Mouse (Mus musculus): ENCODE measurements around the gene Abcf2. TPM values are rescaled to one million over a fixed set of nuclear protein-coding genes. Genes with fewer than 3 reads are reported as not detected.
A peak's percentile ranks its signal among the peaks of the same experiment; 100 is the strongest.

The Abcf2 gene
- polyA plus RNA-seq, 1 experiment, result 49.0 TPM

DNA sequence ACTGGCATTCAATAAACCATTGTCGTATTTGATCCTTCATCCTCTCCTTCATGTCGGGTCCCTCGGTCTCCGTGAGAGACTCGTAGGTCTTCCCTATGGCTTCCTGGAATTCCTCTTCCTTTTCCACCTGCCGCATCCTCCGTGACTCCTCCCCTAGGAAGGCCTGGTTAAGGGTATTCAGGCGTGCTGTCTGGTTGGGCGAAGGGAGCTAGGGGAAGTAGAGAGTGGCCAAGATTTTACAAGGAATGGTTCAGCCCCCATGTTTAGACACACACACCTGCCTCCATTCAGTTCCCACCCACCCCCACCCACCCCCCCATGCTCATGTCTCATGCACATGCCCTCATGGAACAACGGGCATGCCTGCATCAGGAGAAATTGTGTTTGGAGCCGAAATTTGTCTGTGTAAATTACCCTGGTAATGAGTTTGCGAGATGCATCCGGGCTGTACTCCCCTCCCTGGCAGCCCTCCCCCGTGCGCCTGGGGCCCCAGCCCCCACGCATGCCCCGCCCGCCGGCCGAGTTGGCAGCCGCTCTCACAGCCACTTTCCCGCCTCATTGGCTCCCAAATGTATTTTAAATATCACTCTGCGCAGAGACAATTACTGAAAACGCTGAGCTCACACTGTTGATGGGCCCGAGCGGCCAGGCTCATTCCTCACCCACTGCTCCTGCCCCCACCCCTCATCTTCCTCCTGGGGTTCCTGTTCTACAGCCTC, 26.5 kb downstream of the Abcf2 start:
- peaks cover 94% of the 10 kb centered on the region for H3K27me3 ChIP-seq (replicated peaks)
- no peaks in the 10 kb centered on the region for H3K36me3 ChIP-seq (replicated peaks; ENCODE audit: low read length)
- peaks cover 4% of the 10 kb centered on the region; the same call in 1 of the 2 replicates for H3K4me1 ChIP-seq
- H3K4me3 ChIP-seq (replicated peaks), result no peak overlapping the region
- no peak for TF ChIP-seq FLI1 (IDR thresholded peaks at IDR 0.05; ENCODE audit: low read length)
- no peak for TF ChIP-seq GATA1 (IDR thresholded peaks at IDR 0.05; ENCODE audit: borderline replicate concordance, low read length)
- H3K9me3 ChIP-seq, result peaks cover 6% of the 10 kb centered on the region

DNA sequence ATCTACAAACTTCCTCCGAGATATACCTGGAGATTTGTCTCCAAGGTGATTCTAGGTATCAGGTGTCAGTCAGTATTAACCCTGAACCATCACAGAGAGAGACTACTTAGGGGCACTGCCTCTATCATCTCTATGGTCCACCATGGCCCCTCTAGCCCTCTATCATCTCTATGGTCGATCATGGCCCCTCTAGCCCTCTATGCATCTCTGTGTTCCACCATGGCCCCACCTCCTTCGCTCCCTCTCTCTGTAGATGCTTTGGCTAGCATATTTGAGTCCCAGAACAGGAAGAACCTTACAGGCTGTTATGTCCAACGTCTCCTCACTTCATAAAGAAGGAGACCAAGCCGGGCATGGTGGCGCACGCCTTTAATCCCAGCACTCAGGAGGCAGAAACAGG, 34.6 kb downstream of the Abcf2 start:
- H3K36me3 ChIP-seq (replicated peaks; ENCODE audit: low read length), result no peaks in the 10 kb centered on the region
- H3K27me3 ChIP-seq (replicated peaks), result peaks cover 91% of the 10 kb centered on the region
- peaks cover 13% of the 10 kb centered on the region for H3K4me1 ChIP-seq
- H3K4me3 ChIP-seq (replicated peaks), result no peak overlapping the region
- TF ChIP-seq FLI1 (IDR thresholded peaks at IDR 0.05; ENCODE audit: low read length) (no peak), GATA1 (IDR thresholded peaks at IDR 0.05; ENCODE audit: borderline replicate concordance, low read length) (no peak)
- no peaks in the 10 kb centered on the region for H3K9me3 ChIP-seq

DNA sequence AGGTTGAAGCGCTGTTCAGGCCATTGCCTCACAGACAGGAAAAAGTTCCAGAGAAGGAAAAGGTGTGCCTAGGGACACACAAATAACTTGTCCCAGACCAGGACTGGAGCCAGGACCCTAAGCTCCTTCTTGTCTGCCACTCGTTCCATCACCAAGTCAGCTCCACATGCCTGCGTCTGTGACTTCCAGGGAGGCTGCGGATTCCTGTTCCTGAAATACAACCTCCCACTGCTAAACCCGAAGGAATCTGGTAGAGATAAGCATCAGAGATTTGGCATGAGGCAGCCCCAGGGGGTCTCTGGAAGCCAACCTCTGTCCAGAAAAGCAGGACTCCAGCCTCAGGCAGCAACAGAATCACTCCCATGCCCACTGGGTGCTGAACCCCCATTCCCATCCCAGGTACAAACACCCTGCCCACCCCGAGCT, 36.1 kb downstream of the Abcf2 start:
- Histone ChIP-seq H3K4me1 (peaks cover 13% of the 10 kb centered on the region), H3K4me3 (replicated peaks) (no peak overlapping the region), H3K9me3 (0 out of 2 replicates have a peak, but pooled peaks cover 3% of the 10 kb centered on the region), H3K27me3 (replicated peaks) (peaks cover 92% of the 10 kb centered on the region), H3K36me3 (replicated peaks; ENCODE audit: low read length) (no peaks in the 10 kb centered on the region)
- TF ChIP-seq FLI1 (IDR thresholded peaks at IDR 0.05; ENCODE audit: low read length) (no peak), GATA1 (IDR thresholded peaks at IDR 0.05; ENCODE audit: borderline replicate concordance, low read length) (no peak)

DNA sequence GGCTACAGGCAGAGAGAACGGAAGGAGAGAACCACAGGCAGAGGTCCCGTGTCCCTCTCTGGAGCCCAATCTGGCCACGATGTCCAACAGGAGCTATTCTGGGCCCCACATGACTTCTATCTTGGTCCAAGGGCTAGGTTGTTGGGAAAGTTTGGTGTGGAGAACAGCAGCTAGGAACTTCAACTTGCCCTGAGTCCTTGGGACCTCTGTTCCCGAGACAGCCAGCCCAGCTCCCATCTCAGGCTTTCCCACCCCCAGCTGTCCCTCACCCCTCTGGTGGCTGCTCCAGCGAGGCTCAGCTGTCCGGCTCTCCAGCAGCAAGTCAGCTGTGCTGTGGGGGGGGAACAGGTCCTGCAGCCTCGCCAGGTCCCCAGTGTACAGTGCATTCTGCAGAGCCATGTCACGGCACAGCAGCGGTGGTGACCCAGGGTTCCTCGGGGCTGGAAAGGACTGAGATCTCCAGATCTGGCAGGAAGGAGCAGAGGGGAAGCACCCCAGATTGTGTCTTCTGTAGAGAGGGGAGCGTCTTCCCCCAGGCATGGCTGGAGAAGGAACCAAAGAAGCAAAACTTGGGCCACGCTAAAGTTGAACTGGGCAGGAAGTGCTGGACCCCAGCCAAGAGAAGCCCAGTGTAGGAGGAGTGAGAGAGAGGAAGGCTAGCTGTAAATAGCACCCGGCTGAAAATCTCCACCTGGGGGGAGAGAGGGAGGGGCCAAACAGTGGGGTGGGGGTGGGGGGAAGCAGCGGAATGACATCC, 36.7 kb downstream of the Abcf2 start, which contains the start of gene Asb10:
TSS of gene Asb10 (minus strand) at position 592 of the 757 bp plus-strand sequence.
- no peak for TF ChIP-seq GATA1 (IDR thresholded peaks at IDR 0.05; ENCODE audit: borderline replicate concordance, low read length)
- TF ChIP-seq FLI1 (IDR thresholded peaks at IDR 0.05; ENCODE audit: low read length), result no peak
- Histone ChIP-seq H3K27me3 (replicated peaks) (peaks cover 92% of the 10 kb centered on the region), H3K36me3 (replicated peaks; ENCODE audit: low read length) (no peaks in the 10 kb centered on the region), H3K4me3 (replicated peaks) (peak within 1 kb of the TSS; percentile 5), H3K9me3 (0 out of 2 replicates have a peak, but pooled peaks cover 3% of the 10 kb centered on the region), H3K4me1 (peaks cover 13% of the 10 kb centered on the region)

DNA sequence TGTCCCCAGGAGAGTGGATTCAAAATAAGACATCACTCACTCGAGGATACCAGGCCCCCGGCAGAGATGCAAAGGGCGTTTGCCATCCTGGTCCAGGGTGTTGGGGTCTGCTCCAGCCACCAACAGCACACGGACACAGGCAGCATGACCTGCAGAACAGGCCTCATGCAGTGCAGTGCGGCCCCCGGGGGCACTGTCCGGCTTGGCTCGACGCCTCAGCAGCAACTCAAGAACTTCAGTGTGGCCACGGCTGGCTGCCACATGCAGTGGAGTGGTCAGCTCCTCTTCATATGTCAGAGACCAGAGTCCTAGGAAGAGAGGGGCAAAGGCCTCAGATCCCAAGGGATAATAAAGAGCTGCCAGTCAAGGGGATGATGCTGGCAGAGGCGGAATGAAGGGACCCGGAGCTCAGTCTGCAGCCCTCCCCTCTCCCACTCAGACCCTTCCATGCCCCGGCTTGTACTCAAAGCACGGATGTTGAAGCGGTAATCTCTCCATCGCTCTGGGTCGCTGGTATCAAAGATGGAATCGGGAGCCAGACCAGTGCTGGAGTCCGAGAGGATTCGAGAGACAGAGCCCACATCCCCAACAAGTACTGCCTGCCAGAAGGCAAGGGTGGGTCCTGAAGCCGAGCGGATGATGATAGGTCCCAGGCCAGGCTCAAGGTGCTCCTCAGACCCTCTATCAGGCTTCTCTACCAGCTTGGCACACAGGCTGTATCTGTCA, 37.5 kb downstream of the Abcf2 start:
- Histone ChIP-seq H3K4me3 (replicated peaks) (no peak overlapping the region), H3K27me3 (replicated peaks) (peaks cover 89% of the 10 kb centered on the region), H3K9me3 (0 out of 2 replicates have a peak, but pooled peaks cover 3% of the 10 kb centered on the region), H3K4me1 (peaks cover 13% of the 10 kb centered on the region), H3K36me3 (replicated peaks; ENCODE audit: low read length) (no peaks in the 10 kb centered on the region)
- TF ChIP-seq GATA1 (IDR thresholded peaks at IDR 0.05; ENCODE audit: borderline replicate concordance, low read length) (no peak), FLI1 (IDR thresholded peaks at IDR 0.05; ENCODE audit: low read length) (no peak)

DNA sequence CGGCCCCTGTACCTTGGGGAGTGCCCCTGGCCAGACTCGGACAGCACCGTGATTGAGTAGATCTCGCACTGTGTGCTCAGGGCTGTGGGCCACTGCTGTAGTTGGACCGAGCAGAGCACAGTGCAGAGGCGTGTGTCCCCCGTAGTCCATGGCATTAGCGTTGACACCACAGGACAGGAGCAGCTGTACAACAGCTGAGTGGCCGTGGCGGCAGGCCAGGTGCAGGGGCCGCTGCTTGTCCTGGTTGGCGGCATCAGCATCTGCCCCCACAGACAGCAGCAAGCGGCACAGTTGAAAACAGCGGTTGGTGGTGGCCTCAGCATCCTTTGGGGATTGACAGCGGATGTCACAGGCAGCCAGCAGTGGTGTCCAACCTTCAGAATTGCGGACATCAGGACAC, 39.6 kb downstream of the Abcf2 start:
- TF ChIP-seq FLI1 (IDR thresholded peaks at IDR 0.05; ENCODE audit: low read length) (no peak), GATA1 (IDR thresholded peaks at IDR 0.05; ENCODE audit: borderline replicate concordance, low read length) (no peak)
- Histone ChIP-seq H3K36me3 (replicated peaks; ENCODE audit: low read length) (no peaks in the 10 kb centered on the region), H3K9me3 (0 out of 2 replicates have a peak, but pooled peaks cover 3% of the 10 kb centered on the region), H3K27me3 (replicated peaks) (peaks cover 91% of the 10 kb centered on the region), H3K4me1 (peaks cover 13% of the 10 kb centered on the region), H3K4me3 (replicated peaks) (peak overlapping the region; percentile 2)

DNA sequence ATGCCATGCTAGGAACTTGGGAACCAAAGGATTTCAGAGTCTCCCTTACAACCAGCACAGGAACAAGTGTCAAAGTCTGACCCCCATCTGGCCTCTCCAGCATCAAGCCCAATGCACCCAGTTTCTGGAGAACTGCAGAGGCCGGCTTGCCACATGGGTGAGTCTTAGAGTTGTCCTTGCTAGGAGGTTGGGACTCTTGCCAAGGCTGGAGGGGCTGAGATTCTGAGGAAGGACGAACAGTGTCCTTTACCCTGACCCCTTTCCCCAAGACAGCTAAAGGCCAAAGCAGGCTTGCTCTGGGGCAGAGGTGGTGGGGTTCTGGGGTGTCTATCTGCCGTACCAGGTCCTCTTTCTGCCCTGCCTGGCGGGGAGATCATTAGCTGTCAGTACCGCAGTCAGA, 40.8 kb downstream of the Abcf2 start:
- no peak overlapping the region for H3K4me3 ChIP-seq (replicated peaks)
- TF ChIP-seq GATA1 (IDR thresholded peaks at IDR 0.05; ENCODE audit: borderline replicate concordance, low read length) (no peak), FLI1 (IDR thresholded peaks at IDR 0.05; ENCODE audit: low read length) (no peak)
- H3K36me3 ChIP-seq (replicated peaks; ENCODE audit: low read length), result no peaks in the 10 kb centered on the region
- H3K9me3 ChIP-seq, result 0 out of 2 replicates have a peak, but pooled peaks cover 3% of the 10 kb centered on the region
- H3K4me1 ChIP-seq, result peaks cover 13% of the 10 kb centered on the region
- peaks cover 94% of the 10 kb centered on the region for H3K27me3 ChIP-seq (replicated peaks)

DNA sequence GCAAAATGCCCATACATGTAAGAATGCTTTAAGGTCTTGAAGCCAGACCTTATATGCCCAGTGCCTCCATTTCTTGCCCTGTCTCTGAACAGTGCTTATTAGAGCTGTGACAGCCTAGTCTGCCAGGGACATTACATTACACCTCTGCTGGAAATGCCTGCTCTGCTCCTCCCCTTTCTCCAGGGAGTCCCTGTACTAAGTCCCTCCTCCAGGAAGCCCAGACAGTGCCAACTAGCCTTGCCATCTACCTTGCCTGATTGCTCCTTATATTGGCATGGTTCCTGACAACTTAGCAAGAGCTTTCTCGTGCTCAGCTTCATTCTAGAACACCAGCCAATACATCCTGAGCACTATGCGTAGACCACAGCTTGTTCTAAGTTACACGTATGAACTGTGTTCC, 41.5 kb downstream of the Abcf2 start:
- no peak for TF ChIP-seq FLI1 (IDR thresholded peaks at IDR 0.05; ENCODE audit: low read length)
- no peak for TF ChIP-seq GATA1 (IDR thresholded peaks at IDR 0.05; ENCODE audit: borderline replicate concordance, low read length)
- H3K36me3 ChIP-seq (replicated peaks; ENCODE audit: low read length), result no peaks in the 10 kb centered on the region
- H3K4me3 ChIP-seq (replicated peaks), result no peak overlapping the region
- 0 out of 2 replicates have a peak, but pooled peaks cover 3% of the 10 kb centered on the region for H3K9me3 ChIP-seq
- peaks cover 8% of the 10 kb centered on the region for H3K4me1 ChIP-seq
- H3K27me3 ChIP-seq (replicated peaks), result peaks cover 95% of the 10 kb centered on the region

DNA sequence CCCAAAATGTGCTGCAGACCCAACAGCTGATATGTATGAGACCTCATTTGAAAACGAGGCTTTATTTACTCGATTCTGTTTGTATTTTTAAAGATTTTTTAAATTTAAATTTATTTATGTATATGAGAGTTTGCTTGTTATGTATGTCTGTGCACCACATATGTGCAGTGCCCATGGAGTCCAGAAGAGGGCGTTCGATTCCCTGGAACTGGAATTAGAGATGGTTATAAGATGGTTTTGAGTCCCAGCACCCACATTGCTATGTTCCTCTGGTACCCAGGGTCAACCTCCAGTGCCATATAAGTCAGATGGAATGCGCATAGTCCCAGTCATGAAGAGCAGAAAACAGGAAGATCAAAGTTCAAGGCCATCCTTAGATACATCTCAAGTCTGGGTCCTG, 43.0 kb downstream of the Abcf2 start:
- Histone ChIP-seq H3K27me3 (replicated peaks) (peaks cover 94% of the 10 kb centered on the region), H3K9me3 (0 out of 2 replicates have a peak, but pooled peaks cover 3% of the 10 kb centered on the region), H3K4me3 (replicated peaks) (no peak overlapping the region), H3K4me1 (peaks cover 6% of the 10 kb centered on the region; the same call in 1 of the 2 replicates), H3K36me3 (replicated peaks; ENCODE audit: low read length) (no peaks in the 10 kb centered on the region)
- no peak for TF ChIP-seq GATA1 (IDR thresholded peaks at IDR 0.05; ENCODE audit: borderline replicate concordance, low read length)
- no peak for TF ChIP-seq FLI1 (IDR thresholded peaks at IDR 0.05; ENCODE audit: low read length)
